Mouse (Mus musculus): ENCODE measurements around the gene AI987944.

The AI987944 gene

GRCm38 (mm10) chr7:41393048-41393971 is at the start of gene AI987944:
Gene AI987944 (minus strand): TSS chr7:41393379.
- DNase-seq (ENCODE audit: low spot score in 2 of 2): peak; percentile 63 to 72

- DNase-seq (ENCODE audit: low spot score in 2 of 2): no peak
Measured at GRCm38 (mm10) chr7:41394130-41394529, 951 bp upstream of the AI987944 start.
